Mouse (Mus musculus): ENCODE measurements around the gene Zfp119b.

The Zfp119b gene

DNA sequence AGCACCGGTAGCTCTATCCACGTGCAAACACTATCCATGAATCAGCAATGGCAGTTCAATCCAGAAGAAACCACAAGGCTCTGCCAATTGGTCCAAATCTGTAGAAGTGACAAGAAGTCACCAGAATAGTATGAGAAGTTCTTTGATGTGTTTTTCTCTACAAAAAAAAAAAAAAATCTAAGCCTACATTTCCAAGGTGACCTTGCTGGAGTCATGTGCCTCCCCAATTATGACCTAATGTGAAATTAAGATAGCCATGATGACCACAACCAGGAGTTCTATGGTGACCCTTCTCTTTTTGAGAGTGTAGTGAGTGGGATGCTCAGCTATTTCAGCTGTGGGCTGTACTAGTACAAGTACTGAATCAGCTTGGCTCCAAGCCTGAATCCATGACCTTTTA lies at the start of gene Zfp119b:
Zfp119b (minus strand) TSS at position 101 of the 400 bp plus-strand sequence.
- no peak for DNase-seq (ENCODE audit: low read depth, low spot score)

- no peak for DNase-seq (ENCODE audit: low read depth, low spot score)
Observed at GRCm38 (mm10) chr17:55996007-55996406, 46.7 kb upstream of the Zfp119b start.

DNA sequence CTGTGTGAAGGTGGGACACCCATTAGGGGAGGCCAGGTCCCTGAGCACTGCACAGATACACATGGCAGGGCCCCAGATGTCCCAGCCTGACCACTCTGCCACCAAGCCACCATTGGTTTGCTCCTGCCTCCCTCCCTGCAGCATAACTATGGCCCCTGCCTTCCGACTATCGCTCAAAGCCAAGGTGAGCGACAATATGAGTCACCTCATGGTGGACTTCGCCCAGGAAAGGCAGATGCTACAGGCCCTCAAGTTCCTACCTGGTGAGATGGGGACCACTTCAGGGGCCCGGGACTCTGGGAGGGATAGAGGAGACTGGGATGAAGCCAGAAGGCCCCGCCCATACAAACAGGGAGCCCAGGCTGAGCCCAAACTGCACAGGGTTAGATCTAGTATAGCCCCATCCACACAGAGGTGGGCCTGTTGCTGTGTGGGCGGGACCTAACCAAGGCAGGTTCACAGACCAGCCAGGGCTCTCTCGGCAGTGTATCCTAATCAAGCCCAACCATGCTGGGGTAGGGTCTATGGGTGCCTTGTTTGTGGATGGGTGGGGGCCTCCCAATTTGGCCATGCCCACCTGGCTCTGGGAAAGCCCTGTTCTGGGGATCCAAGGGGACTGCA lies 41.1 kb upstream of the Zfp119b start:
- no peak for DNase-seq (ENCODE audit: low read depth, low spot score)

- DNase-seq (ENCODE audit: low read depth, low spot score): peak; percentile 75
Observed at GRCm38 (mm10) chr17:55986030-55986961, 37.0 kb upstream of the Zfp119b start, which contains the start of gene Fsd1. Fsd1 (plus strand) TSS chr17:55986509.

DNA sequence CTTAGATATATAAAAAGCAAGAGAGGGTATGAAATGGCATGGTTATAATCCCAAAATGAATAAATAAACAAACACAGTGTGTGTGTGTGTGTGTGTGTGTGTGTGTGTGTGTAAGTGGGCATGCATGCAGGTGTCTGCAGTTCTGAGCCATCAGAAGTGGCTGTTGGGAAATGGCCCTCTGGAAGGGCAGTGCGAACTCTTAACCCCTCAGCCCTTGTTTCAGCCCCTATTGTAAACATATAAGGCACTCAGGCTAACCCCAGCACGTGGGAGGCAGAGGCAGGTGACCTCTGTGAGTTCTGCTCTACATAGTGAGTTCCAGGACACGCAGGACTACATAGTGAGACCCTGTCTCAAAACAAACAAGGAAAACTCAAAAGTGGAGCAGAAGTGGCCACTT lies 28.0 kb upstream of the Zfp119b start:
- DNase-seq (ENCODE audit: low read depth, low spot score): no peak

DNA sequence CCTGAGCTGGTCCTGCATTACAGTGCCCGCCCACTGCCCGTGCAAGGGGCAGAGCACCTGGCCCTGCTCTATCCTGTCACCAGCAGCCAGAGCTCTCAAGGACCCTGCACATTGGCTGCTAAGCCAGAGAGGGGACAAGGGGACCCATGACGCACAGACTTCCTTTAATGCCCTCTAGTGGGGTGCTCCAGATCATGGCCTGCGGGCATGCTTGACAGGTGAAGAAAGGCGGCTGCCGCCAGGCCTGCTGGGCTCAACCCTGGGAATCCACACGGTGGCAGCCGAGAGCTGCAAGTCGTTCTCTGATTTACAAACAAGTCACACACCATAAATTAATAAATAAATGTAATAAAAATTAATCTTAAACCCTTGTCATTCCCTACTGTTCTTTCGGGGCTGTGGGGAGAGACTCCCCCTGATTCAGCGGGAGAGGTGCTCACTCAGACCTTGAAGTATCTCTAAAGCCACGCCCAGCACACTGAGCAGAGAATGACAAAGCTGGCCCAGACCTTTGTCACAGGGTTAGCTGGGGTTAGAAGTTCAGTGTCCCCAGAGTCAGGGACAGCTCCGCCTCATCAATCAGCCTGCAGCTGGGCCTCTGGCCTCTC lies 27.1 kb upstream of the Zfp119b start:
- peak; percentile 74 for DNase-seq (ENCODE audit: low read depth, low spot score)

DNA sequence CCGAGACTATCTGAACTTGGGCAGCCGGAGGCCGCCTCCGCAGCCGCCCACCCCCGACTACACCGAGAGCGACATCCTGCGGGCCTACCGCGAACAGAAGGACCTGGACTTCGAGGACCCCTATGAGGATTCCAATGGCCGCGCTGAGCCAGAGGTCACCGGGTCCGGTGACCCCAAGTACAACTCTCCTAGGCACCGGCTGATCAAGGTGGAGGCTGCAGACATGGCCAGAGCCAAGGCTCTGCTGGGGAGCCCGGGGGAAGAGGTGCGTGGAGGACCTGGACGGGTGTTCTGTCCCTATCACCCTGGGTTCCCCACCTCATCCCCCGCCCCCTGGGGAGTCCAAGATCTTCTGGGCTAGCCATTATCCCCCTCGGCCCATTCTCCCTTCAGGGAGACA lies 22.2 kb upstream of the Zfp119b start:
- no peak for DNase-seq (ENCODE audit: low read depth, low spot score)

- DNase-seq (ENCODE audit: low read depth, low spot score): peak; percentile 55
Observed at GRCm38 (mm10) chr17:55969966-55970891, 20.9 kb upstream of the Zfp119b start, which contains the start of gene Shd. Shd (plus strand) TSS chr17:55970467.

- no peak for DNase-seq (ENCODE audit: low read depth, low spot score)
Observed at GRCm38 (mm10) chr17:55969560-55969959, 20.3 kb upstream of the Zfp119b start.

- DNase-seq (ENCODE audit: low read depth, low spot score): no peak
Observed at GRCm38 (mm10) chr17:55968210-55968609, 18.9 kb upstream of the Zfp119b start.

- DNase-seq (ENCODE audit: low read depth, low spot score): no peak
Observed at GRCm38 (mm10) chr17:55967186-55967585, 17.9 kb upstream of the Zfp119b start.

GRCm38 (mm10) chr17:55964996-55965395 lies 15.7 kb upstream of the Zfp119b start:
- no peak for DNase-seq (ENCODE audit: low read depth, low spot score)

GRCm38 (mm10) chr17:55964496-55964895 lies 15.2 kb upstream of the Zfp119b start:
- DNase-seq (ENCODE audit: low read depth, low spot score): no peak

DNA sequence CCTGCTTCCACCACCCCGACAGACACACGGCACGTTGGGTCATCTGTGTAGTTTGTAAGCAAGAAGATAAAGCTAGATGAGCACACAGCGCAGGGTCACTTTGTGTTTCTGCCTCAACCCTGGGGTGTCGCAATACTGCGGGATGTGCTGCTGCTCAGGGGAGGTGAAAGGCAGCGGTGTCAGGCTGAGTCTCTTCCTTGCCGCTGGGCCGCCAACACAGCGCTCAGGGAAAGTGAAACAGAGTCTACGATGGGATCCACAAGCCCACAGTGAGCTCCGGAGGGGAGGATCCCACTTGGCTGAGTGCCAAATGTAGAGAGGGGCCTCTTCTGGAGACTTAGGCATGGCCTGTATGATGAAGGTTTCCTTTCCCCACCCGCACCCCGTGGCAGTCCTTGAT lies 13.9 kb upstream of the Zfp119b start:
- no peak for DNase-seq (ENCODE audit: low read depth, low spot score)

- DNase-seq (ENCODE audit: low read depth, low spot score): no peak
Observed at GRCm38 (mm10) chr17:55961631-55962030, 12.3 kb upstream of the Zfp119b start.

DNA sequence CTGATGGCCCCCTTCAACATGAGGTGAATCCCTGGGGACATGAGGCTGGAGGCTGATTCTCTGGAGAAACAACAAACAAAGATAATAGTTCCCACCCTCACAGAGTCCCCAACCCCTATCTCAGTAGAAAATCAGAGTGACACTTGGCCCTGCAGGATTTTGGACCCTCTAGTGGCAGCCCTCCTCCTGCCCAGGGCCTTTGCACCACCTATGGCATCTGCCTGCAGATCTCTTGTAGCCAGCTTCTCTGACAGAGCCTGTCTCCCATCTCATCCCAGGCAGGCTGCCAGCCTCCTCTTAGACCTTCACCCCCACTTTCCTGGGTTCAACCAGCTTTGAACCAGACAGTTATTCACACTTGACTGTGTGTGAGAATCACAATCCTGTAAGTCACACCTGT lies 11.5 kb upstream of the Zfp119b start:
- no peak for DNase-seq (ENCODE audit: low read depth, low spot score)

GRCm38 (mm10) chr17:55959946-55960740 lies 10.8 kb upstream of the Zfp119b start:
- no peak for DNase-seq (ENCODE audit: low read depth, low spot score)

DNA sequence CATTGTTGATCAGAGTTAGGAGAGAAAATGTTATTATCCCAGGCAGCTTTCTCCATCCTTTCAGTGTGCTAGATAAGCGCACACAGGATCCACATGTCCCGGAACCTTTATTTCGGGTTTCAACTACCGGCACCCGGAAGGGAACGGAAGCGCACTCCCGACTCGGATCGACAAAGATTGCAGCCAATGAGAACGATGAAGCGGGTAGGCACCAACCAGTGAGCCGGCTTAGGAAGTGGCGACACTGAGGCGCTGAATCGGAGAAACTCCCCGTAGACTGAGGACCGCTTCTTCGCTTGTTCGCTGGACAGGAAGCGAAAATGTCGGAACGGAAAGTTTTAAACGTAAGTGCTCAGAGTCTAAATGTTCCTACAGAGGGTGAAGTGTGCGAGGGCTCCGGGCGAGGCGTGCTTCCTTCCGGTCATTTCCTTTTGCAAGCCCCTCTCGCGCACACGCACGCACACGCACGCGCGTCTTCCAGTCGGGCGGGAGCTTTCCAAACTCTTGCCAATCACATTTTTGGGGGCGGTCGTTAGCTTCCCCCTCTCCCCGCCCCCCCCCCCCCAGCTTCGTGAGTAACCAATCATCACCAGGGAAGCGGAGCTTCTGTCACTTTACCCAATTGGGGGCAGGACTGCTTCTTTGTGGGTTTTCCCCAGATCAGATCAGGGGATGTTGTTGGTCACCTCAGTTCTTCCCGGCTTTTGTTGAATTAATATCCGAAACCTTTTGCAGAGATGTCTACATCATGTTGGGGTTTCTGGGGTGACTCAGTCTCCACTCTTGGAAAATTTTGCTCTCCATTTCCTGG lies 9.8 kb upstream of the Zfp119b start, which contains the start of gene Yju2:
Yju2 (plus strand) TSS at position 182 of the 811 bp plus-strand sequence.
- peak; percentile 95 for DNase-seq (ENCODE audit: low read depth, low spot score)

DNA sequence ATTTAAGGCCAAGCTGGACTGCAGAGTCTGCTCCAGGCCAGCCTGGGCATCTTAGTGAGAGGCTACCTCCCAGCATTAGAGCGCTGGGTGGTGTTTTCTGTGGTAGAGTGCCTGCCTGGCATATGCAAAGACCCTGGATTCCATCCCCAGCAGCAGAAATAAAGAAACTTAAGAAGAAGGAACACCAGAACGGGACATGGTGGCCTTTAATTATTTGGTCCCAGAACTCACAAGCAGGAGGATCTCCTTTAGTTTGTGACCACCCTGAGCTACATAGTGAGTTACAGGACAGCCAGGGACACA lies 9.2 kb upstream of the Zfp119b start:
- DNase-seq (ENCODE audit: low read depth, low spot score): no peak
